ENCODE assay signal across 10 mouse cellular contexts in the genomic region with DNA sequence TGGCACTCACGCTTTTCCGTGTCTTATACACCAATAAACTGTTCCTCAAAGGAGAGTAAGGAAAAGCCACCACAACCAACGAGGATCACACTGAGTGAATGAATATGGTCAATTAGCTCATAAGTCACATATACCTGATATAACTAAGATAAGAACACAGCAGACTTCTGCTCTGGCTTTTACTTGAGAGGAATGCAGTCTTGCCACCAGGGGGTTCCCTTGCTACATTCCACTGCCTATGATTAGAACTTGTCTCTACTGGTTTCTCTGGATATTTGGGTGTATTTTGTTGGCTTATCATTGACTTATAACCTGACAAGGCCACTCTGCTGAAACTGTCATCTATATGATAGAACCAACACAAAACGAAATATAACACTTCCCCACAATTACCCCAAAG. TPM values are rescaled to one million over a fixed set of nuclear protein-coding genes. Genes with fewer than 3 reads are reported as not detected.
A peak's percentile ranks its signal among the peaks of the same experiment; 100 is the strongest.
DNase-seq lines count a peak whose midpoint lies in the region; ATAC-seq and TF ChIP-seq lines count a peak whose summit lies in the region.
"Had no signal": no experiment of that assay in that cellular context is flagged by ENCODE, and none has a peak within 500 bp of the region (broad histone marks: within the 10 kb centered on the region; RNA-seq: fewer than 3 reads in every experiment).

No protein-coding gene starts in this region.

- no peaks in the 10 kb centered on the region for H3K36me3 ChIP-seq in midbrain, postnatal 0 days (ENCODE audit: insufficient read depth, low read length)
- H3K36me3 ChIP-seq in midbrain, embryonic 10.5 days, result no peaks in the 10 kb centered on the region
- H3K36me3 ChIP-seq: limb, embryonic 15.5 days had no signal

- TF ChIP-seq CTCF in midbrain, postnatal 0 days (IDR thresholded peaks at IDR 0.05), result peak; percentile 73

- H3K9ac ChIP-seq in midbrain, postnatal 0 days (replicated peaks; ENCODE audit: low read length, poor library complexity, severe bottlenecking), result no peak overlapping the region
- H3K9ac ChIP-seq: limb, embryonic 15.5 days had no signal

- no peaks in the 10 kb centered on the region for H3K4me1 ChIP-seq in midbrain, postnatal 0 days (ENCODE audit: insufficient read depth, low read length)
- H3K4me1 ChIP-seq in midbrain, embryonic 10.5 days, result no peaks in the 10 kb centered on the region
- H3K4me1 ChIP-seq: limb, embryonic 15.5 days had no signal

- H3K4me2 ChIP-seq in midbrain, postnatal 0 days (ENCODE audit: low read depth, low read length, poor library complexity, severe bottlenecking), result no peak overlapping the region
- H3K4me2 ChIP-seq: limb, embryonic 15.5 days had no signal

- H3K9me3 ChIP-seq in midbrain, postnatal 0 days (ENCODE audit: low read length), result no peaks in the 10 kb centered on the region
- H3K9me3 ChIP-seq in midbrain, embryonic 10.5 days (replicated peaks), result no peaks in the 10 kb centered on the region
- H3K9me3 ChIP-seq: limb, embryonic 15.5 days had no signal

- intact Hi-C loops in left cerebral cortex, postnatal 4 days (cut with DNase I), result loop anchor here (5.0 kb wide), 1 partner anchor 312 kb away; no protein-coding TSS in a partner anchor

- no peak overlapping the region for H3K27ac ChIP-seq in midbrain, postnatal 0 days (ENCODE audit: low read depth, low read length)
- no peak overlapping the region for H3K27ac ChIP-seq in midbrain, embryonic 10.5 days (replicated peaks)
- H3K27ac ChIP-seq: limb, embryonic 15.5 days had no signal

- WGBS in midbrain, postnatal 0 days, result 78% methylated on average over 4 of the region's 4 CpGs
- WGBS in midbrain, embryonic 10.5 days, result 71% methylated on average over 4 of the region's 4 CpGs

- peak; percentile 44 to 47 for DNase-seq in cerebellum, postnatal 10 days
- no peak for DNase-seq in cerebellum, adult 9-11 months
- peak; percentile 24 for DNase-seq in midbrain, postnatal 0 days (ENCODE audit: low spot score)
- DNase-seq in midbrain, embryonic 10.5 days (ENCODE audit: low spot score), result no peak
- peak; percentile 42 for DNase-seq in kidney, adult 9 months
- peak; percentile 17 for DNase-seq in left cerebral cortex, postnatal 4 days
- DNase-seq in ovary, postnatal 10 days (ENCODE audit: low spot score), result no peak

- no peak overlapping the region for H3K4me3 ChIP-seq in midbrain, postnatal 0 days (ENCODE audit: low read depth, low read length)
- H3K4me3 ChIP-seq in midbrain, embryonic 10.5 days, result no peak overlapping the region
- H3K4me3 ChIP-seq: limb, embryonic 15.5 days had no signal

- no peaks in the 10 kb centered on the region for H3K27me3 ChIP-seq in midbrain, postnatal 0 days (ENCODE audit: insufficient read depth, low read length)
- no peaks in the 10 kb centered on the region for H3K27me3 ChIP-seq in midbrain, embryonic 10.5 days (ENCODE audit: low read depth, poor library complexity, severe bottlenecking)
- H3K27me3 ChIP-seq: limb, embryonic 15.5 days had no signal

- no peak for ATAC-seq in midbrain, postnatal 0 days (ENCODE audit: low FRiP score)
- ATAC-seq in granulocyte monocyte progenitor cell, adult 5-6 weeks (replicated peaks; ENCODE audit: poor library complexity, severe bottlenecking), result no peak

RNA-seq across cellular contexts. Expression of a gene that starts 12.4 kb away (rescaled TPM):
- total RNA-seq in midbrain, postnatal 0 days (2014; rRNA removed), result not detected in 2 replicates
- not detected in 2 replicates for polyA plus RNA-seq in midbrain, postnatal 0 days (2015; fragmentation: Nextera tagmentation; extraction: Ambion mirVana)
- polyA plus RNA-seq in midbrain, embryonic 10.5 days (2016; fragmentation: Nextera tagmentation; extraction: Ambion mirVana), result not detected in 2 replicates
- total RNA-seq in left cerebral cortex, postnatal 4 days (2021), result not detected
- total RNA-seq in granulocyte monocyte progenitor cell, adult 5-6 weeks (2014; fragmentation: Nextera tagmentation), result not detected in 2 replicates
- total RNA-seq in granulocyte monocyte progenitor cell, adult 5-6 weeks (2017), result not detected in 2 replicates
- polyA plus RNA-seq: limb, embryonic 15.5 days; small intestine, adult 2 months had no signal

RNA-seq across cellular contexts. Expression of a gene that starts 25.3 kb away (rescaled TPM):
- 2.0 and 2.2 TPM in 2 replicates for total RNA-seq in midbrain, postnatal 0 days (2014; rRNA removed)
- 0.87 and 0.96 TPM in 2 replicates for polyA plus RNA-seq in midbrain, postnatal 0 days (2015; fragmentation: Nextera tagmentation; extraction: Ambion mirVana)
- polyA plus RNA-seq in midbrain, embryonic 10.5 days (2016; fragmentation: Nextera tagmentation; extraction: Ambion mirVana), result 0.27 TPM in 1 of 2 replicates, not detected in the other
- not detected for total RNA-seq in left cerebral cortex, postnatal 4 days (2021)
- not detected in 2 replicates for total RNA-seq in granulocyte monocyte progenitor cell, adult 5-6 weeks (2014; fragmentation: Nextera tagmentation)
- 0.04 and 0.10 TPM in 2 replicates for total RNA-seq in granulocyte monocyte progenitor cell, adult 5-6 weeks (2017)

Comparison
In these comparisons a context has a peak if more than half of its experiments do, and no peak if none do; other contexts are left out.
1. DNase-seq: peak in cerebellum, postnatal 10 days (2 of 2), midbrain, postnatal 0 days (single experiment), kidney, adult 9 months (single experiment) and left cerebral cortex, postnatal 4 days (single experiment); none in cerebellum, adult 9-11 months (single experiment), midbrain, embryonic 10.5 days (single experiment) and ovary, postnatal 10 days (single experiment).